Mouse (Mus musculus): ENCODE measurements around the gene G3bp2. TPM values are rescaled to one million over a fixed set of nuclear protein-coding genes. Genes with fewer than 3 reads are reported as not detected.
A peak's percentile ranks its signal among the peaks of the same experiment; 100 is the strongest.

Gene G3bp2
- total RNA-seq, 2 experiments from 2014 or later: 176 to 179 TPM

DNA sequence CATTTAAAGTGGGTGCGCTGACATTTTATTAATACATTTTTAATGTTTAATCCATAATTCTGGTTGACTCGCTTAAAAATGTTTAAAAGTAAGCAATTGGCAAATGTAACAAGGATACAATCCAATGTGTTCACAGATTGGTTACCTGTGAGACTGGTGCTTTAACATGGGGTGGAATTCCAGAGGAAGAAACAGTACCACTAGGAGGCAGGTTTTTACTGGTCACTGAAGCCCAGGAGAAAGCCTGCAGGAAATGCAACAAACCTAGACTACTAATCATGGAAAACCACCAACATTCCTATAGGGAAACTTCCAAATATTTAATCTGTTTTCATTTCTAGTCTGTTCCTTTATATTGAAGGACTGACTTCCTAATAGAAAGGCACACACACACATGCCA is 20.3 kb downstream of the G3bp2 start:
- no peak for DNase-seq (ENCODE audit: low spot score in 2 of 2)
- intact Hi-C loops (cut with DNase I): no loop called here

DNA sequence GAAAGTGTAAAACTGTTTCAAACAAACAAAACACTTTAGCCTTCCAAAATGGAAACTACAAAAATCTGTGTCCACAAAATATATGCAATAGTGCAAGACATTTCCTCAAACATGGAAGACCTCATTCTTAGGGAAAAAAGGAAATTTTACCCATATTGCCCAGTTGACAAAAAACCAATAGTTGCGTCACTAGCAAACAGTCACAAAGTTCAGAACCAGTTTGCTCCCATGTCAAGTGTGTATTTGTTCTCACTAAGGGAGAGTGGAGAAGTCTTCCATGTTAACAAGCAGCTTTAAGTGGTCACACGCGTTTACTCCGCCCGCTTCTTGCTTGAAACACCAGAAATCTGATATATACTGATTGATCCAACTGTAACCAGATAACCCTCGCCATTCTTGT is 30.7 kb downstream of the G3bp2 start:
- intact Hi-C loops (cut with DNase I): no loop called here
- DNase-seq (ENCODE audit: low spot score in 2 of 2): no peak

- intact Hi-C loops (cut with DNase I): no loop called here
- DNase-seq (ENCODE audit: low spot score in 2 of 2): no peak
Measured at GRCm38 (mm10) chr5:92050419-92050818, 33.1 kb downstream of the G3bp2 start.

GRCm38 (mm10) chr5:92043783-92044182 is 39.7 kb downstream of the G3bp2 start, which contains the start of gene Cdkl2:
TSS of gene Cdkl2 (minus strand) at chr5:92043883.
- no peak for DNase-seq (ENCODE audit: low spot score in 2 of 2)
- intact Hi-C loops (cut with DNase I): no loop called here

GRCm38 (mm10) chr5:92042377-92043348 is 40.9 kb downstream of the G3bp2 start:
- peak; percentile 94 to 96 for DNase-seq (ENCODE audit: low spot score in 2 of 2)
- intact Hi-C loops (cut with DNase I): no loop called here

- intact Hi-C loops (cut with DNase I): no loop called here
- DNase-seq (ENCODE audit: low spot score in 2 of 2): no peak
Measured at GRCm38 (mm10) chr5:92019960-92020359, 63.6 kb downstream of the G3bp2 start.

GRCm38 (mm10) chr5:92011756-92012155 is 71.8 kb downstream of the G3bp2 start:
- intact Hi-C loops (cut with DNase I): no loop called here
- DNase-seq (ENCODE audit: low spot score in 2 of 2): no peak

DNA sequence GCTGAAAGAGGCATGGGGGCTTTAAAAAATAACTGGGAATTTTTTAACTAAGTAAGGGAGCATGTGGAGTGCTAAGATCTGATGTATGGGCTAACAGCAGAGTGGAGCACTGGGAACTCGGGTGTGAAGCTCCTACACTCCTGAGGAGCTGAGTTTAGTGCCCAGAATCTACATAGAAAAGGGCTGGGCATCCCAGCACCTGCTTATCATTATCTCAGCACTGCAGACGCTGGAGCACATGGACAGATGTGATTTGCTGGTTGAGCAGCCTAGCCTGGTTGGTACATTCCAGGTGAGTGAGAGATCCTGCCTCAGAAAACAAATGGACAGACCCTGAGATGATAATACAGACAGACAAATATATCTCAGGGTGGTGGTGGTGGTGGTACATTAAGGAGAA is 73.7 kb downstream of the G3bp2 start:
- no peak for DNase-seq (ENCODE audit: low spot score in 2 of 2)
- intact Hi-C loops (cut with DNase I): loop anchor here (10.0 kb wide), 1 partner anchor 545 kb away; no protein-coding TSS in a partner anchor

- peak; percentile 24 to 51 for DNase-seq (ENCODE audit: low spot score in 2 of 2)
- intact Hi-C loops (cut with DNase I): loop anchor here (10.0 kb wide), 1 partner anchor 538 kb away; no protein-coding TSS in a partner anchor
Measured at GRCm38 (mm10) chr5:92003011-92003410, 80.5 kb downstream of the G3bp2 start.

Other genes with a start within 250 kb of the G3bp2 start
- 10 to 100 TPM; 38.9 to 39.3 TPM for gene Rchy1, start 120.7 kb downstream of the G3bp2 start, total RNA-seq (2021)
- not detected for gene Odaph, start 96.2 kb downstream of the G3bp2 start, total RNA-seq (2021)
- gene Cdkl2, start 39.8 kb downstream of the G3bp2 start, total RNA-seq (2021): 10 to 100 TPM; 61.9 to 68.6 TPM
- 10 to 100 TPM; 65.8 to 66.1 TPM for gene Uso1, start 54.2 kb upstream of the G3bp2 start, total RNA-seq (2021)
- gene U90926, start 131.7 kb upstream of the G3bp2 start, total RNA-seq (2021): not detected
- gene Ppef2, start 172.6 kb upstream of the G3bp2 start, total RNA-seq (2021): 1 to 10 TPM in 1 of 2 experiments, under 1 TPM in 1; 0.23 to 1.0 TPM
- 10 to 100 TPM; 26.6 to 30.7 TPM for gene Naaa, start 194.5 kb upstream of the G3bp2 start, total RNA-seq (2021)
- 10 to 100 TPM; 18.6 to 20.2 TPM for gene Sdad1, start 226.8 kb upstream of the G3bp2 start, total RNA-seq (2021)
- gene Cxcl9, start 244.4 kb upstream of the G3bp2 start, total RNA-seq (2021): not detected
- 10 to 100 TPM; 10.2 to 11.8 TPM for gene Art3, start 248.1 kb upstream of the G3bp2 start, total RNA-seq (2021)

Data from left cerebral cortex, postnatal 14 days (tissue).